Mouse (Mus musculus): ENCODE data around the gene Dusp7. TPM values are rescaled to one million over a fixed set of nuclear protein-coding genes. Genes with fewer than 3 reads are reported as not detected.
A peak's percentile ranks its signal among the peaks of the same experiment; 100 is the strongest.

Dusp7 gene
- polyA plus RNA-seq, 1 experiment from 2014 or later = 16.9 TPM

DNA sequence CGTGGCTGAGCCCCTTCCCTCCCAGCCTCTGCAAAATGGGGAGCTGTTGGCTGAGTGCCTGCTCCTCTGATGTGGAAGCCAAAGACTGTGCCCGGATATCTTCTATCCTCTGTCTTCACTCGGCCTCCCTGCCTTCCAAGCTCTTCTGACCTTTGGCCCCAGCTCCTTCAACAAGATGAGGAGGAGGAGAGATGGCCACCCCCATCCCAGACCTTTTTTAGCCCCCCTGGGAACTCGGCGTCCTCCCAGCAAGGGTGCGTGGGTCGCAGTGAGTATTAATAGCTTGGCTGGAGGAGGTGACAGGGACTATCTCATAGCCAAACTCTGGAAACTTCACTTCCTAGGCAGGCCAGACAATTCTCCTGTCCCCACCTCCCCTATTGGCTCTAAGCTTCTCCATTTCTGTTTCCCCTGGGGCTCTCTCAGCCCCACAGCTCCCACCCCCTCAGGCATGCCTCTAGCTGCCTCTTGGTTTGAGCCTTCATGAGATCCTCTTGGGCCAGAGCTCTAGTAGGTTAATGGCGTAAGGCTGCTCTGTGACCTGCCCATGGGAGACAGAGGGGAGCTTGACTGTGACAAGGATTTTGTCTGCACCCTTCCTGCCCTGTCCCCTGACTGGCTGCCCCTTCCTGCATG, 38.1 kb downstream of the Dusp7 start:
- peaks cover 72% of the 10 kb centered on the region for H3K4me1 ChIP-seq (replicated peaks)
- H3K9ac ChIP-seq = no peak overlapping the region
- ATAC-seq (ENCODE audit: insufficient number of reproducible peaks, low FRiP score) = no peak
- H3K27ac ChIP-seq (ENCODE audit: poor library complexity, severe bottlenecking) = peak overlapping the region; percentile 74
- H3K4me2 ChIP-seq = no peak overlapping the region
- 0 out of 2 replicates have a peak, but pooled peaks cover 5% of the 10 kb centered on the region for H3K9me3 ChIP-seq (replicated peaks)
- H3K4me3 ChIP-seq = no peak overlapping the region
- no peaks in the 10 kb centered on the region for H3K27me3 ChIP-seq (replicated peaks)
- no peaks in the 10 kb centered on the region for H3K36me3 ChIP-seq
- 23% methylated on average over 8 of the region's 8 CpGs for WGBS

DNA sequence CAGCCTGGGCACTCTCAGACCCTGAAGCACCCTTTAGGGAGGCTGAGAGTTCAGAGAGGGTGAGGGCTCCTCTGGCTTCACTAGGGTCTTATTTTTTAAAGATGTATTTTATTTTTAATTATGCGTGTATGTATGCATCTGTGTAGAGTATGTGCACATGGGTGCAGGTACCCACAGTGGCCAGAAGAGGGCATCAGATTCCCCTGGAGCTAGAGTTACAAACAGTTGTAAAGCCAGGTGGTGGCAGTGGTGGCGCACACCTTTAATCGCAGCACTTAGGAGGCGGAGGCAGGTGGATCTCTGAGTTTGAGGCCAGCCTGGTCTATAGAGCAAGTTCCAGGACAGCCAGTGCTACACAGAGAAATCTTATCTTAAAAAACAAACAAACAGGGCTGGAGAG, 40.7 kb downstream of the Dusp7 start:
- H3K9me3 ChIP-seq (replicated peaks) = 0 out of 2 replicates have a peak, but pooled peaks cover 5% of the 10 kb centered on the region
- WGBS = 97% methylated on average over 4 of the region's 4 CpGs

DNA sequence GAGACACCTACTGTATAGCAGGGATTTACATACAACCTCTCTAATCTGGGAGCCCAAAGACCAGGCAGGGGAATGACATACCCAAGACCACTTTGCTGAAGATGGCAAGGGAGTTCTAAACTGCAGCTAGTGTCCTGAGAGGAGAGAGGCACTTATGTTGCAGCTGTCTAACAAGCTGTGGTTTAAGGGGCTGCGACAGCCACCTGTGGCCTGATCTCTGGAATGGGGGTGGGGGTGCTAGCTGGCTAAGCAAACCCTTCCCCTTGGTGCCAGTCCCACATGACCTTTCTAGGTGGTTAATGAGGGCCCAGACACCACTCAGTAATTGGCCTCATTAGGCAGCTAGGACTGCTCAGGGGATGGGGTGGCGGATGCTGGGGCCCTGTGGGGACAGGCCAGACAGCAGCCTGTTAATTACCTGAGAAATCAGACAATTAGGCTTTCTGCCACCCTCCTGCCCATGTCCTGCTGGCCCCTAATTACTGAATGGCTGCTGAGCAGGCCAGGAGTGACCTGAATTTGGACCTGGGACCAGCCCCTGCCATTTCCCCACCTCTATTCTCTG, 41.7 kb downstream of the Dusp7 start:
- Histone ChIP-seq H3K27me3 (replicated peaks) (no peaks in the 10 kb centered on the region), H3K4me1 (replicated peaks) (peaks cover 54% of the 10 kb centered on the region), H3K4me2 (no peak overlapping the region), H3K9me3 (replicated peaks) (0 out of 2 replicates have a peak, but pooled peaks cover 5% of the 10 kb centered on the region), H3K36me3 (no peaks in the 10 kb centered on the region), H3K27ac (ENCODE audit: poor library complexity, severe bottlenecking) (no peak overlapping the region), H3K9ac (no peak overlapping the region), H3K4me3 (no peak overlapping the region)
- ATAC-seq (ENCODE audit: insufficient number of reproducible peaks, low FRiP score) = no peak
- 76% methylated on average over 2 of the region's 2 CpGs for WGBS

More for the DNA sequence above, 40.7 kb downstream of the Dusp7 start:
- Histone ChIP-seq H3K4me1 (replicated peaks) (peaks cover 61% of the 10 kb centered on the region), H3K27me3 (replicated peaks) (no peaks in the 10 kb centered on the region), H3K4me3 (no peak overlapping the region), H3K9ac (no peak overlapping the region), H3K4me2 (no peak overlapping the region), H3K36me3 (no peaks in the 10 kb centered on the region), H3K27ac (ENCODE audit: poor library complexity, severe bottlenecking) (no peak overlapping the region)
- ATAC-seq (ENCODE audit: insufficient number of reproducible peaks, low FRiP score) = no peak

DNA sequence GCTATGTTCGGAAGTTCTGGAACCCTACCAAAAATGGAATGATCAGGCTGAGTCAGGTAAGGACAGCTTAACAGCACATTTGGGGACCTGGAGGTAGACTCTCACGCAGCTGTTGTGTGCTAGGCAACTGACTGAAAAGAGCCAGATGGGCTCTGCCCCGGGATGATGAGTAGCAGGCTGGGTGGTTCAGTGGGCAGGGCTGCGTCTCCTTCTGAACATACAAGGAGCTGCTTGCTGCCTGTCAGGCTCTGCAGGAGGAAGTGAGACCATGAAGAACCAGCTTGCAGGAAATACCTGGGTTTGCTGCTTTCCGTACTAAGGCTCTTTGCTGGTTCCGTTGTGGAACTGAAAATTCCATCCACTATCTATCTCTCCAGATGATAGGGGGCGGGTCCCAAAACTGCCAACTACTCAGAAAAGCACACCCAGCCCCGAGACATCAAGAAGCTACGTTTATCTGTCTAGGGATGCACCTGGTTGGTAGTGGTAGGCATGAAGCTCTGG, 42.7 kb downstream of the Dusp7 start:
- H3K9ac ChIP-seq = no peak overlapping the region
- peaks cover 45% of the 10 kb centered on the region for H3K4me1 ChIP-seq (replicated peaks)
- no peaks in the 10 kb centered on the region for H3K36me3 ChIP-seq
- 0 out of 2 replicates have a peak, but pooled peaks cover 5% of the 10 kb centered on the region for H3K9me3 ChIP-seq (replicated peaks)
- H3K4me3 ChIP-seq = no peak overlapping the region
- ATAC-seq (ENCODE audit: insufficient number of reproducible peaks, low FRiP score) = 0 out of 2 replicates have a peak, but pooled peaks have one; percentile 34
- H3K27ac ChIP-seq (ENCODE audit: poor library complexity, severe bottlenecking) = no peak overlapping the region
- WGBS = 45% methylated on average over 9 of the region's 9 CpGs
- no peak overlapping the region for H3K4me2 ChIP-seq
- no peaks in the 10 kb centered on the region for H3K27me3 ChIP-seq (replicated peaks)

DNA sequence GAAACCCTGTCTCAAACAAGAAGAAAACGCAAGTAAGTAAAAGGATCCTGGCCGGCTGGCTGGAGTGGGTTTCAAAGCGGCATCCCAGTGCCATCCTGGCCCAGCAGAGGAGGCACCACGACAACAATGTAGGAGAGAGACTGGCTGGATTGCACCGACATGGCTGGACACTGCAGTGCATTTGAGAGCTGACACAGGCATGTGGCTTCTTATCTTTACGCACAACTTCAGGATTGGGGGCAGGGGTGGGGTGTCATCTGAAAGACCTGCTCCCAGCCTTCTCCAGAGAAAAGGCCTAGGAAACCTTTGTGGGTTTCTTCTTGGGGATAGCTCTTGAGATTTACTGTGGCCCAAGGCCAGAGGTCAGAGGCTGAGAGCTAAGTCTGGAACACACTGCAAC, 43.3 kb downstream of the Dusp7 start:
- Histone ChIP-seq H3K4me2 (no peak overlapping the region), H3K4me1 (replicated peaks) (peaks cover 43% of the 10 kb centered on the region), H3K27me3 (replicated peaks) (no peaks in the 10 kb centered on the region), H3K27ac (ENCODE audit: poor library complexity, severe bottlenecking) (no peak overlapping the region), H3K36me3 (no peaks in the 10 kb centered on the region), H3K9ac (no peak overlapping the region), H3K4me3 (no peak overlapping the region), H3K9me3 (replicated peaks) (0 out of 2 replicates have a peak, but pooled peaks cover 5% of the 10 kb centered on the region)
- 54% methylated on average over 6 of the region's 6 CpGs for WGBS
- no peak for ATAC-seq (ENCODE audit: insufficient number of reproducible peaks, low FRiP score)

DNA sequence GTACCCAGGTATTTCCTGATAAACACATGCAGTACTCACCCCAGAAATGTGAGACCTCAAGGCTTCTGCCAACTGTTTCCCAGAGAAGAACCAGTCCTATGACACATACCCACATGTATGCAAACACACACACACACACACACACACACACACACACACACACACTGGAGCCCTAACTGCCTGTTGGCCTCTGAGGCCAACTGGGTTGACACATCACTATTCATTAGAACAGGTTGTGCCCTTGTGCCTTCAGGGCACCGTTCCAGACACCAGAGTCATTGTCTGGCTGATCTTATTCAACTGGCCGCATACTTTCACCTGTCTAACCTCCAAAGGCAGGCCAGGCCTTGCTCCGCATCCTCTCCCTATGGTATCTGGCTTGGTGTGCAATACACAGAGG, 43.8 kb downstream of the Dusp7 start:
- no peak overlapping the region for H3K4me3 ChIP-seq
- H3K4me2 ChIP-seq = no peak overlapping the region
- WGBS = 86% methylated on average over 3 of the region's 3 CpGs
- ATAC-seq (ENCODE audit: insufficient number of reproducible peaks, low FRiP score) = no peak
- no peaks in the 10 kb centered on the region for H3K36me3 ChIP-seq
- no peak overlapping the region for H3K9ac ChIP-seq
- no peaks in the 10 kb centered on the region for H3K27me3 ChIP-seq (replicated peaks)
- 0 out of 2 replicates have a peak, but pooled peaks cover 5% of the 10 kb centered on the region for H3K9me3 ChIP-seq (replicated peaks)
- H3K27ac ChIP-seq (ENCODE audit: poor library complexity, severe bottlenecking) = no peak overlapping the region
- peaks cover 42% of the 10 kb centered on the region for H3K4me1 ChIP-seq (replicated peaks)

DNA sequence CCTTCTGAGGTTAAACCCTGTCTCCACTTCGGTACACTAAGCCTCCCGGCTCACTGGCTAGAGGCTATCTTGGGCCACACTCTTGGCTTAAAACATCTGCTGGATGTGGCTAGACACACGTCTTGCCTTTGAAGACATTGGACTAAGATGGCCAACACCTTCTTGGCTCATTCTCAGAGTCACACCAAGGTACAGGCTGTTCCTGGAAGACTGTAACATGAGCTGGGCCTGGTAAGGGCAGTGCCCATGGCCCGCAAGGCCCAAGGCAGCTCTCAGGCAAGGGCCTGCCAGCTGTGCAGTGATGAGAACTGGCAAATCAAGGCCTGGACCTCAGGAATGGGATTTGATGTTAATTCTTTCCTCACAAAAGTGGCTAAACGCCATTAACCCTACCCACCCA, 45.2 kb downstream of the Dusp7 start:
- Histone ChIP-seq H3K4me2 (no peak overlapping the region), H3K4me3 (no peak overlapping the region), H3K27me3 (replicated peaks) (no peaks in the 10 kb centered on the region), H3K9me3 (replicated peaks) (0 out of 2 replicates have a peak, but pooled peaks cover 5% of the 10 kb centered on the region), H3K9ac (no peak overlapping the region), H3K36me3 (no peaks in the 10 kb centered on the region), H3K27ac (ENCODE audit: poor library complexity, severe bottlenecking) (no peak overlapping the region), H3K4me1 (replicated peaks) (peaks cover 45% of the 10 kb centered on the region)
- ATAC-seq (ENCODE audit: insufficient number of reproducible peaks, low FRiP score) = no peak
- 83% methylated on average over 5 of the region's 5 CpGs for WGBS

DNA sequence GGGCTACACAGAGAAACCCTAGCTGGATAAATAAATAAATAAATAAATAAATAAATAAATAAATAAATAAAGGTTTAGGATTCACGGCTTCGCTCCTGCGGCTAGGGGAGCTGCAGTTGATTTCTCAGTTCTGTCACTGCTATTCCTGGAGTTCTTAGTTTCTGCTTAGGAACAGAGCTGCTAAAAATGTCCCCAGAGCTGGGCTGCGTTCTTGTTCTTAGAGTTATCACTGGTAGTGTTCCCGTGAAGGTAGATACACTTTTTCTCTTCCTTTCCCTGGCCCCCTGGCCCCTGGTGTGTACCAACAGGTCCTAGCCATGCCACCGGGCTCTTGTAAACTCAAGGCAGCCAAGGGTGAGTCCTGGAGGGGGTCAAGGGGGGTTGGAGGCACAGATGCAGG, 48.4 kb downstream of the Dusp7 start:
- Histone ChIP-seq H3K36me3 (no peaks in the 10 kb centered on the region), H3K9ac (no peak overlapping the region), H3K27ac (ENCODE audit: poor library complexity, severe bottlenecking) (no peak overlapping the region), H3K4me1 (replicated peaks) (peaks cover 47% of the 10 kb centered on the region), H3K27me3 (replicated peaks) (0 out of 2 replicates have a peak, but pooled peaks cover 6% of the 10 kb centered on the region), H3K4me2 (peak overlapping the region; percentile 14; the same call in 1 of the 2 replicates), H3K4me3 (no peak overlapping the region), H3K9me3 (replicated peaks) (no peaks in the 10 kb centered on the region)
- no peak for ATAC-seq (ENCODE audit: insufficient number of reproducible peaks, low FRiP score)
- 45% methylated on average over 6 of the region's 6 CpGs for WGBS

DNA sequence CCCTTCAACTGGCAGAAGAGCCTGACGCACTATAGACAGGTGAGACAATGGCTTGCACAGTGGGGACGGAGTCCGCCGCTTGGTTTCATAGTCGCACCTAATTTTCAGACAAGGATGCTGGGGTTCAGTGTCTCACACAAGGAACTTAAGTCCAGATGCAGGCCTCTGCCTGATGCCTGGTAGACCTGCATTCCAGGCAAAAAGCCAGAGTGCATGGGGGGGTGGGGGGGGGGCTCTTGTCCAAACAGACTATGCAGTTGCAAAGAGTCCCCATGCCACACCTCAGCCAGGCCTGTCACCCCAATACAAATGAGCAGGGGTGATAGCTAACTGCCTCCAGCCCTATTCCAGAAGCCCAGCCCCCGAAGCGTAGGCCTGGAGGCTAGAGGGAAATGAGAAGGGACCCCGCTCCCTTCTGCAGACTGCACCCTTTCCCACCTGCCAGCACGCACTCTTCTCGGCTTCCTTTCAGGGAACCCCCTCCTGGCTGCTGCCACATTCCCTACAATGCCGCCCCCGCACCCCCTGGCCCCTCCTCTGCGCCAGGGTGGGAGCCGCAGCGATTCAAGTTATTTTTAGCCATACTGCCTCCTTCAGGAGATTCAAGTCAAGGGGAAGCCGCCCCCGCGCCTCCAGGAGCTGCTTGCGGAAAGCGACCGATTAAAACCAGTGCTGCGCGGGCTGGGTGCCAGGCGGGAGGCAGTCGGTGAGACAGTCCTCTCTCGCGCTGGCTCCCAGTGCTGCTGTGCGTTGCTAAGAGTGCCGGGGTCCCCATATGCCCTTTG, 49.6 kb downstream of the Dusp7 start:
- Histone ChIP-seq H3K27ac (ENCODE audit: poor library complexity, severe bottlenecking) (peak overlapping the region; percentile 45), H3K27me3 (replicated peaks) (0 out of 2 replicates have a peak, but pooled peaks cover 6% of the 10 kb centered on the region), H3K4me2 (peak overlapping the region; percentile 71), H3K9me3 (replicated peaks) (no peaks in the 10 kb centered on the region), H3K9ac (peak overlapping the region; percentile 57), H3K4me1 (replicated peaks) (peaks cover 42% of the 10 kb centered on the region), H3K36me3 (no peaks in the 10 kb centered on the region), H3K4me3 (peak overlapping the region; percentile 31)
- peak; percentile 68 for ATAC-seq (ENCODE audit: insufficient number of reproducible peaks, low FRiP score)
- WGBS = 14% methylated on average over 29 of the region's 29 CpGs

DNA sequence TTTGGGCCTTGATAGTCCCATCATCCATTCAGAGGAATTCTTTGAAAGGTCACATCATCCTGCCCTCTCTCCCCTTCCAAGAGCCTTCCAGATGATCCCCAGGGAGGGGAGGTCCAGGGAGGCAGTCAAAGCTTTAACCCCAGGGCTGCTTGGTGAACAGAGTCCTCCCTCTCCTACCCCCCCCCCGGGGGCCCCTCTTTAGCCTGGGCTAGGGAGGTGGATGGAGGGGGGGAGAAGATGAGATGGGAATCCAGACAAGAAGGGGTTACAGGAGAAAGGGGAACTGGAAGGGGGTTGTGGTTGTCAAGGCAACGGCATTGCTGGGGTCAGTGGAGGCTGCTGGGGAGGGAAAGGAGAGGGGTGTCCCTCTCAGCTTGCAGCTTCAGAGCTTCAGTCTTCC, 52.2 kb downstream of the Dusp7 start:
- H3K9me3 ChIP-seq (replicated peaks) = no peaks in the 10 kb centered on the region
- H3K4me2 ChIP-seq = no peak overlapping the region
- no peak overlapping the region for H3K9ac ChIP-seq
- no peaks in the 10 kb centered on the region for H3K36me3 ChIP-seq
- H3K4me1 ChIP-seq (replicated peaks) = peaks cover 42% of the 10 kb centered on the region
- no peak overlapping the region for H3K4me3 ChIP-seq
- 0 out of 2 replicates have a peak, but pooled peaks cover 6% of the 10 kb centered on the region for H3K27me3 ChIP-seq (replicated peaks)
- WGBS = 6% methylated on average over 2 of the region's 2 CpGs
- no peak overlapping the region for H3K27ac ChIP-seq (ENCODE audit: poor library complexity, severe bottlenecking)
- ATAC-seq (ENCODE audit: insufficient number of reproducible peaks, low FRiP score) = no peak

All from heart, embryonic 12.5 days (tissue).